ENCODE assay signal across 8 mouse cellular contexts in genomic region chr10:127480833-127481813, GRCm38 (mm10). TPM values are rescaled to one million over a fixed set of nuclear protein-coding genes. Genes with fewer than 3 reads are reported as not detected.
DNase-seq lines count a peak whose midpoint lies in the region; TF ChIP-seq lines count a peak whose summit lies in the region.

No protein-coding gene starts in this region.

- TF ChIP-seq CTCF in liver, adult 2 months (IDR thresholded peaks at IDR 0.05; ENCODE audit: low read depth, low read length), result no peak
- TF ChIP-seq CTCF in olfactory bulb, adult 2 months (IDR thresholded peaks at IDR 0.05; ENCODE audit: insufficient read depth, low read depth, low read length), result no peak

- peak overlapping the region; percentile 76 for H3K27ac ChIP-seq in brown adipose tissue, adult 24 weeks (replicated peaks; ENCODE audit: low read depth, low read length)
- peak overlapping the region; percentile 6; the same call in 1 of the 2 replicates for H3K27ac ChIP-seq in liver, adult 2 months (replicated peaks; ENCODE audit: insufficient read depth, low read depth, low read length)
- H3K27ac ChIP-seq in olfactory bulb, adult 2 months (ENCODE audit: insufficient read depth, low read depth, low read length), result peak overlapping the region; percentile 40; the same call in 1 of the 2 replicates

- no peak overlapping the region for H3K9ac ChIP-seq in liver, adult 2 months (ENCODE audit: low read depth, low read length)

- H3K4me3 ChIP-seq in brown adipose tissue, adult 24 weeks (ENCODE audit: insufficient read depth, low read depth, low read length), result no peak overlapping the region
- H3K4me3 ChIP-seq in liver, adult 2 months (ENCODE audit: insufficient read depth, low read depth, low read length), result no peak overlapping the region
- H3K4me3 ChIP-seq in olfactory bulb, adult 2 months (ENCODE audit: insufficient read depth, low read depth, low read length), result no peak overlapping the region

- H3K79me2 ChIP-seq in liver, adult 2 months (ENCODE audit: control insufficient read depth, insufficient read depth, low read length), result no peaks in the 10 kb centered on the region

- no peaks in the 10 kb centered on the region for H3K27me3 ChIP-seq in liver, adult 2 months (ENCODE audit: control insufficient read depth, insufficient read depth, low read length)

- peaks cover 17% of the 10 kb centered on the region for H3K36me3 ChIP-seq in liver, adult 2 months (ENCODE audit: control insufficient read depth, insufficient read depth, low read length)

- no peak for TF ChIP-seq POLR2A in liver, adult 2 months (IDR thresholded peaks at IDR 0.05; ENCODE audit: extremely low read depth, insufficient read depth, low read length)
- no peak for TF ChIP-seq POLR2A in olfactory bulb, adult 2 months (IDR thresholded peaks at IDR 0.05; ENCODE audit: insufficient read depth, low read depth, low read length)

- H3K4me1 ChIP-seq in brown adipose tissue, adult 24 weeks (ENCODE audit: control insufficient read depth, insufficient read depth, insufficient read length, low read length), result no peaks in the 10 kb centered on the region
- H3K4me1 ChIP-seq in liver, adult 2 months (ENCODE audit: control insufficient read depth, insufficient read depth, low read length), result no peaks in the 10 kb centered on the region
- peaks cover 19% of the 10 kb centered on the region for H3K4me1 ChIP-seq in olfactory bulb, adult 2 months (ENCODE audit: control insufficient read depth, insufficient read depth, low read length)

- DNase-seq in right cerebral cortex, adult 18-20 months, result peak; percentile 82
- no peak for DNase-seq in right cerebral cortex, postnatal 4 days
- peak; percentile 61 for DNase-seq in heart, postnatal 4 days
- DNase-seq in liver, adult 2 months (ENCODE audit: extremely low read depth, low read depth, low spot score), result peak; percentile 32
- no peak for DNase-seq in thymus, postnatal 0 days (ENCODE audit: low spot score)
- DNase-seq in spleen, adult 12 weeks (ENCODE audit: low spot score), result no peak

- 84% methylated on average over 19 of the region's 19 CpGs for WGBS in liver, adult 2 months
- WGBS in olfactory bulb, adult 2 months, result 54% methylated on average over 19 of the region's 19 CpGs

RNA-seq across cellular contexts. Expression of gene Stac3, which starts 20.4 kb away (rescaled TPM):
- polyA plus RNA-seq in brown adipose tissue, adult 24 weeks (2012; ENCODE audit: insufficient read depth, insufficient read length, missing spikeins), result 3.8 and 4.8 TPM in 2 replicates
- 1 to 10 TPM; 1.8 to 1.9 TPM for total RNA-seq in heart, postnatal 4 days (2021)
- 0.20 and 0.37 TPM in 2 replicates for total RNA-seq in liver, adult 2 months (2014; rRNA removed)
- 0.42 and 0.49 TPM in 2 replicates for polyA plus RNA-seq in liver, adult 2 months (2012; rRNA removed)
- polyA plus RNA-seq in olfactory bulb, adult 2 months (2012; ENCODE audit: insufficient read depth, insufficient read length, low replicate concordance, missing spikeins), result not detected in 2 replicates
- 0.30 and 0.73 TPM in 2 replicates for polyA plus RNA-seq in thymus, postnatal 0 days (2015; fragmentation: Nextera tagmentation; extraction: Ambion mirVana)

RNA-seq across cellular contexts. Expression of gene Ndufa4l2, which starts 33.6 kb away (rescaled TPM):
- polyA plus RNA-seq in brown adipose tissue, adult 24 weeks (2012; ENCODE audit: insufficient read depth, insufficient read length, missing spikeins), result 13.0 and 14.5 TPM in 2 replicates
- total RNA-seq in heart, postnatal 4 days (2021), result 10 to 100 TPM; 34.2 to 34.9 TPM
- total RNA-seq in liver, adult 2 months (2014; rRNA removed), result 0.09 and 0.40 TPM in 2 replicates
- 4.0 and 4.4 TPM in 2 replicates for polyA plus RNA-seq in liver, adult 2 months (2012; rRNA removed)
- polyA plus RNA-seq in olfactory bulb, adult 2 months (2012; ENCODE audit: insufficient read depth, insufficient read length, low replicate concordance, missing spikeins), result not detected in 2 replicates
- 10.4 and 13.2 TPM in 2 replicates for polyA plus RNA-seq in thymus, postnatal 0 days (2015; fragmentation: Nextera tagmentation; extraction: Ambion mirVana)

RNA-seq across cellular contexts. Expression of gene Shmt2, which starts 41.1 kb away (rescaled TPM):
- polyA plus RNA-seq in brown adipose tissue, adult 24 weeks (2012; ENCODE audit: insufficient read depth, insufficient read length, missing spikeins), result 15.5 and 16.7 TPM in 2 replicates
- 10 to 100 TPM; 43.7 to 45.1 TPM for total RNA-seq in heart, postnatal 4 days (2021)
- 130 and 154 TPM in 2 replicates for total RNA-seq in liver, adult 2 months (2014; rRNA removed)
- 309 and 324 TPM in 2 replicates for polyA plus RNA-seq in liver, adult 2 months (2012; rRNA removed)
- polyA plus RNA-seq in olfactory bulb, adult 2 months (2012; ENCODE audit: insufficient read depth, insufficient read length, low replicate concordance, missing spikeins), result not detected in 2 replicates
- polyA plus RNA-seq in thymus, postnatal 0 days (2015; fragmentation: Nextera tagmentation; extraction: Ambion mirVana), result 102 and 118 TPM in 2 replicates

RNA-seq across cellular contexts. Expression of gene Nxph4, which starts 53.2 kb away (rescaled TPM):
- not detected in 2 replicates for polyA plus RNA-seq in brown adipose tissue, adult 24 weeks (2012; ENCODE audit: insufficient read depth, insufficient read length, missing spikeins)
- total RNA-seq in heart, postnatal 4 days (2021), result under 1 TPM; 0.83 to 0.97 TPM
- not detected in 2 replicates for total RNA-seq in liver, adult 2 months (2014; rRNA removed)
- polyA plus RNA-seq in liver, adult 2 months (2012; rRNA removed), result 0.05 TPM in 1 of 2 replicates, not detected in the other
- not detected in 2 replicates for polyA plus RNA-seq in olfactory bulb, adult 2 months (2012; ENCODE audit: insufficient read depth, insufficient read length, low replicate concordance, missing spikeins)
- 0.19 and 0.23 TPM in 2 replicates for polyA plus RNA-seq in thymus, postnatal 0 days (2015; fragmentation: Nextera tagmentation; extraction: Ambion mirVana)

Comparison
In these comparisons a context has a peak if more than half of its experiments do, and no peak if none do; other contexts are left out.
1. DNase-seq: peak in right cerebral cortex, adult 18-20 months (single experiment), heart, postnatal 4 days (single experiment) and liver, adult 2 months (single experiment); none in right cerebral cortex, postnatal 4 days (single experiment), thymus, postnatal 0 days (single experiment) and spleen, adult 12 weeks (single experiment).
2. H3K27ac ChIP-seq: peak in every context shown above with its lines; median percentile 76 in brown adipose tissue, adult 24 weeks; 40 in olfactory bulb, adult 2 months; 6 in liver, adult 2 months.